Mouse (Mus musculus) spleen, adult 2 months (tissue): ENCODE data around the gene Nme7. TPM values are rescaled to one million over a fixed set of nuclear protein-coding genes. Genes with fewer than 3 reads are reported as not detected.

Experiments used
- DNase-seq, 2 experiments: peaks; one replicate each; pipeline versions ENCODE4 v3.0.0 to v3.0.0-alpha.2; 2012 to 2021; ENCODE audit warnings: low spot score in 2 of 2, low read depth in 1 of 2
- H3K27ac ChIP-seq: fragments of 200-500 bp; 2 replicates; pipeline ENCODE4 v1.5.1; 2012; ENCODE audit warnings: low read length, inconsistent platforms; ENCODE audit not compliant: insufficient read depth
- H3K27me3 ChIP-seq: fragments of 200-500 bp; 2 replicates; pipeline ENCODE4 v1.6.1; 2012; ENCODE audit warnings: mild to moderate bottlenecking, moderate library complexity, low read length, inconsistent platforms; ENCODE audit not compliant: control insufficient read depth, insufficient read depth
- H3K36me3 ChIP-seq: fragments of 200-500 bp; 2 replicates; pipeline ENCODE4 v1.6.1; 2012; ENCODE audit warnings: mild to moderate bottlenecking, low read length, inconsistent platforms; ENCODE audit not compliant: control insufficient read depth, insufficient read depth
- H3K4me1 ChIP-seq: fragments of 200-500 bp; 2 replicates; pipeline ENCODE4 v1.6.1; 2011; ENCODE audit warnings: inconsistent platforms; ENCODE audit not compliant: control insufficient read depth, insufficient read depth, insufficient read length
- H3K4me3 ChIP-seq: fragments of 200-500 bp; 2 replicates; pipeline ENCODE4 v1.5.1; 2011; ENCODE audit warnings: mild to moderate bottlenecking, inconsistent platforms; ENCODE audit not compliant: insufficient read depth, insufficient read length; ENCODE audit errors: extremely low read depth
- CTCF ChIP-seq: fragments of 200-500 bp; IDR thresholded peaks from 2 replicates; pipeline ENCODE4 v1.5.1; 2011; ENCODE audit warnings: mild to moderate bottlenecking, inconsistent platforms; ENCODE audit not compliant: insufficient read depth, insufficient read length, insufficient replicate concordance; ENCODE audit errors: extremely low read depth
- POLR2A ChIP-seq: fragments of 200-500 bp; IDR thresholded peaks from 2 replicates; pipeline ENCODE4 v1.6.1; 2011; ENCODE audit warnings: low read depth, low read length, inconsistent platforms
- WGBS: fragments of 180-500 bp; shearing (Covaris S2); methylation state at CpG from one replicate; pipeline ENCODE4 v1.1.7; 2018; 5-methylcytosine and 5-hydroxymethylcytosine counted together
- polyA plus RNA-seq: library from polyadenylated mRNA; depleted of rRNA; stranded (reverse); fragments of >200 nt; gene quantifications from 2 replicates; pipeline ENCODE4 v1.2.3, GENCODE M21; 2012

Gene Nme7
- polyA plus RNA-seq, 1 experiment = 3.8 TPM

DNA sequence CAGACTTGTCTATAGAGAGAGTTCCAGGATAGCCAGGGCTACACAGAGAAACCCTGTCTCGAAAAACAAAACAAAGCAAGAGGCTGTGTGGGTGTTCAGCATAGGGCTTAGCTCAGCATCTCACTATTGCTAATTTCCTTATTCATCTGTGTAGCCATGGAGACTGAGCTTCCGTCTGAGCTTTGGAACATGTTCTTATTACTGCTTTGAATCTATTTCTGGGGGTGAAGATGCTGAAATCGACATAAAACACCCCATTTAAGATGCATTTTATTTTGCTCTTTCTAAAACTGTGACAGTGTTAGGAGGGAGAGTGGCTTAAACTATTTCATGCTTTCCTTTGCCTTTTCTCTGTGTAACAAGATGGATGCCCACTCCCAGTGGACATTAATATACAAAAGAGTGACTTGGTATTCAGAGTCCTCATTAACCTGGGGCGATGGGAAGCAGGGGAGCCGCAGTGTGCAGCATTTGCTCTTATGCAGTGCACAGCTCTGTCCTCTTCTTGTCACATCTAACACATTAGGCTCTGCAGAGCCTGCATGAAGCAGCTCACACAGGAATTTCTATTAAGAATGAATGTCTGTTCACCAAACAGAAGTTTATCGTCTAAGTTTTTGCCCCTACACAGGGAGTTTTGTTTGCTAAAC lies 91.3 kb downstream of the Nme7 start:
- Histone ChIP-seq H3K36me3 (no peaks in the 10 kb centered on the region), H3K27me3 (no peaks in the 10 kb centered on the region), H3K4me1 (no peaks in the 10 kb centered on the region), H3K4me3 (no peak overlapping the region), H3K27ac (no peak overlapping the region)
- 87% methylated on average over 6 of the region's 6 CpGs for WGBS
- no peak for TF ChIP-seq CTCF
- TF ChIP-seq POLR2A = no peak
- DNase-seq = no peak

DNA sequence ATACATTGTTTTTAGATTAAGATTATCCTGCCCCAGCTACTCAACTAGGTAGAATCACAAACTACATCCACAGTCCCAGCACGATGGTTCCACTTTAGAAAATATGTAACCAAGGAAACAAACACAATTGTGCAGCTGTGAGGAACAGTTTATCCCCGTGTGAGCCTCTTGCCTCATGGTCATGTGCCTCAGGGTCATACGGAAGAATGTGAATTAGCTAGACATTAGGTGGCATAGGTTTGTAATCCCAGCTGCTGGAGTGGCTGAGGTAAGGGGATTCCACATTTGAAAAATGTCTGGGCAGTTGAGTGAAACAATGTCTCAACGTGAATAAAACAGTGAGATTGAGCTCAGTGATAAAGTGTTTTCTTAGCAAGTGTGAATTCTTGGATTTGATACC lies 93.8 kb downstream of the Nme7 start:
- no peak for DNase-seq
- no peak overlapping the region for H3K4me3 ChIP-seq
- H3K27me3 ChIP-seq = no peaks in the 10 kb centered on the region
- H3K4me1 ChIP-seq = no peaks in the 10 kb centered on the region
- TF ChIP-seq CTCF = no peak
- no peak for TF ChIP-seq POLR2A
- 75% methylated on average over 4 of the region's 4 CpGs for WGBS
- no peaks in the 10 kb centered on the region for H3K36me3 ChIP-seq
- H3K27ac ChIP-seq = no peak overlapping the region

DNA sequence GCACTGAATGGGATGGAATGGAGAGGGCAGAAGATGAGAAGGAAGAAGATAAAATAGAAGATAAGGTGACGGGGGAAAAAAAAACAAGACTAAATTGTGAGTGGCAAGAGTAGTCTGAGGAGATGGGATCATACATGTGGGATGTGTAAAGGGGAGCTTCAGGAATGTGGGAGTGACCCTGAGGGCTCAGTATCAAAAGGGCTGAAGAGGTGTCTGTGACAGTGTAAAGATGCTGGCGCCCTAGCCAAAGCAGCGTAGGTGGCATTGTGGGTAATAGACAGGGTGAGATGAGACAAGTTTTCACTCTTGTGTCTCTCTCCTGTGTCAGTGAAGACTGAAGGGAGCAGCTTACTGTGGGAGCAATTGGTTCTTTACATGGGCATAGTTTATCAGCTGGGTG lies 95.7 kb downstream of the Nme7 start:
- H3K27ac ChIP-seq = no peak overlapping the region
- H3K36me3 ChIP-seq = 0 out of 2 replicates have a peak, but pooled peaks cover 1% of the 10 kb centered on the region
- no peak overlapping the region for H3K4me3 ChIP-seq
- no peak for TF ChIP-seq POLR2A
- TF ChIP-seq CTCF = no peak
- H3K4me1 ChIP-seq = no peaks in the 10 kb centered on the region
- WGBS = 96% methylated on average over 3 of the region's 3 CpGs
- DNase-seq = no peak
- H3K27me3 ChIP-seq = no peaks in the 10 kb centered on the region

DNA sequence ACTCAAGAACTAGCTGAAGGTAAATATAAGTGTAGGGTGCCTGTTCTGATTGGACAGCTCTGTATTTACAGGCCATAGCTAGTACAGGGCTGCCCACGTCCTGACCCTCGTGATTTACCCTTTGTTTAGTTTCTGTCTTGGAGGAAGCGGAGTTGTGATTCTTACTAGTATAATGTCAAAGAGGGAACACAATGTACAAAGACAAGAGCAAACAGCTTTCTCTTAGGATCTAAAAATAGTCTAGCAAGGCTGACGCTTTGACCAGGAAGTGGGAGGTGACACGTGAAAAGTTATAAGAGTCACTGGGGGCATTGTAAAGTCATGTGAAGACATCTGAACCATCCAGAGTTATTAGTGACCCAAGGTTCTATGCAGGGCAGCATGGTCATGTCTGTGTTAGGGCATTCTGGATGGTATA lies 101.5 kb downstream of the Nme7 start:
- Histone ChIP-seq H3K27ac (no peak overlapping the region), H3K27me3 (no peaks in the 10 kb centered on the region), H3K4me3 (no peak overlapping the region), H3K4me1 (peaks cover 6% of the 10 kb centered on the region), H3K36me3 (0 out of 2 replicates have a peak, but pooled peaks cover 1% of the 10 kb centered on the region)
- TF ChIP-seq CTCF (no peak), POLR2A (no peak)
- peak in 1 of 2 experiments; percentile 11 for DNase-seq
- WGBS = 20% methylated on average over 5 of the region's 5 CpGs

DNA sequence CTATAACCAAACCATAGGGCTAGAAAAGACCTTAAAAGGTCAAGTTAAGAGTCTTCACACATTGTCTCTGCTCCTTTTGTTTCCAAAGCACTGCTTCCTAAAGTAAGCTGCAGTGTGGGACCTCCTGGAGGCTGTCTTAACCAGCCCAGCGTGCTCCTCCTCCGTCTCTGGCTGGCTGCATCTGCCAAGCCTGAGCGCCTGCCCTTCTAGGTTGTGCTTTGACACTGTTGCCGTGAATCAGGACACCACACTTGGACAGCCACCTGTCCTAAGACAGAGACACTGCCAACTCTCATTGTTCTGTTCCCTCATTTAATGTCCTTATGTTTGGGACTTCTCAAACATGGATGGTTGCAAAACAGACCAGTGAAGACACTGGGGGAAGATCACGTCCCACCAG lies 102.6 kb downstream of the Nme7 start:
- H3K4me3 ChIP-seq = no peak overlapping the region
- H3K4me1 ChIP-seq = peaks cover 6% of the 10 kb centered on the region
- 0 out of 2 replicates have a peak, but pooled peaks cover 1% of the 10 kb centered on the region for H3K36me3 ChIP-seq
- H3K27ac ChIP-seq = no peak overlapping the region
- no peak for DNase-seq
- 83% methylated on average over 5 of the region's 5 CpGs for WGBS
- TF ChIP-seq POLR2A = no peak
- TF ChIP-seq CTCF = no peak
- H3K27me3 ChIP-seq = no peaks in the 10 kb centered on the region

DNA sequence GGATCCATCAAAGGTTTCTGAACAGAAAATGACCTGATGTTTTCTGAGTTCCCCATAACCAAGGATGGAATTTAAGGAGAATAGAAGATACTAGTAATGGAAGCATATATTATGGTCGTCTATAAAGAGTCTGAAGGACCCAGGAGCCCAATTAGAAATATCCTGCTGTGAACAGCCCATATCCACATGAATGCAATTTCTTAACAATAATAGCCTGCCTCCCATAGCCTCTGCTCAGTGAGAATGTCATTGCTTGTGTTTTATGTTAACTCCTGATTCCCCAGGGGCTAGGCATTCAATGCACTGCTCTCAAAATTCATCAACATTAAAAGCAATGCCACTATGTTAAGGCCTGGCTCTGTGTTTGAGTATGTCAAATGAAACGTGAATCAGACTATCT lies 104.7 kb downstream of the Nme7 start:
- Histone ChIP-seq H3K27me3 (no peaks in the 10 kb centered on the region), H3K4me3 (no peak overlapping the region), H3K36me3 (no peaks in the 10 kb centered on the region), H3K4me1 (peaks cover 10% of the 10 kb centered on the region), H3K27ac (no peak overlapping the region)
- TF ChIP-seq POLR2A = no peak
- no peak for DNase-seq
- 88% methylated on average over 2 of the region's 2 CpGs for WGBS

DNA sequence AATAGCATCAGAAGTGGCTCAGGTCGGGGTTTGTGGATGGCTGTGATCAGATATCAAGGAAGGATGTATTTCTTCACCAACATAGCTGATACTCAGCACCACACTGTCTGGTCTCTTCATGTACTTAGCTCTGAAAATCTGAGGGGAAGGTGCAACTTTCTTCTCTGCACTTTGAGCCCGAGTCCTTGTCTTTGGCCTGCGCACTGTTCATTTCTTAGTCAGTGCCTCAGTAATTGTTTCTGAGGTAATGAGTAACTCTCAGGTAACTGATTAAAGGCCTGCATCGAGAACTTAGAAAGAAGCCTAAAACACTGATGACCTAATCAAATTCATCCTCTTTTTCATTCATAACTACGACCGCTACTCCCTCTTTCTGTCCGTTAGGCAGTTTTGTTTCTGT lies 107.4 kb downstream of the Nme7 start:
- no peaks in the 10 kb centered on the region for H3K36me3 ChIP-seq
- peaks cover 4% of the 10 kb centered on the region; the same call in 1 of the 2 replicates for H3K4me1 ChIP-seq
- no peak for DNase-seq
- 91% methylated on average over 7 of the region's 7 CpGs for whole genome bisulfite sequencing
- TF ChIP-seq CTCF (no peak), POLR2A (no peak)
- no peaks in the 10 kb centered on the region for H3K27me3 ChIP-seq
- no peak overlapping the region for H3K27ac ChIP-seq
- no peak overlapping the region for H3K4me3 ChIP-seq

DNA sequence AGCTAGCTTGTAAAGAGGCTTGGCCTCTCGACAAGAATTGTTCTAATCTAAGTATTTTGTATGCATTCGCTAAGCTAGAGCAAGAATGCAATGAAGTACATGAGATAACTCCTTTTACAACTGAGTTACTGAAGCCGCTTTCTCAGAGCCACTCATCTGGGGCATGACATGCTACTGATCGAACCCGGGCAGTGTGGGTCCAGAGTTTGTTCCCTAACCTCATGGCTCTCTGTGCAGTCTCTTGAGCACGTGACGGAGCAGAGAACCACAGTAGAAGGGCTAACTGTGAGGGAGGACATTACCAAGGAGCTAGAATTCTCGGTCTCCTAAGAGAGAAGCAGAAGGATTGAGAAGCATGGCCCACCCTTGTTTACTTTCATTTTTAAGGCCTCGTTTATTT lies 109.0 kb downstream of the Nme7 start:
- Histone ChIP-seq H3K36me3 (no peaks in the 10 kb centered on the region), H3K27me3 (no peaks in the 10 kb centered on the region), H3K27ac (no peak overlapping the region), H3K4me3 (no peak overlapping the region), H3K4me1 (peaks cover 4% of the 10 kb centered on the region; the same call in 1 of the 2 replicates)
- DNase-seq = no peak
- 89% methylated on average over 9 of the region's 9 CpGs for WGBS
- TF ChIP-seq CTCF = no peak
- no peak for TF ChIP-seq POLR2A
